Mouse (Mus musculus): Measurements from ENCODE around the gene Prss28.

- TF ChIP-seq CTCF (IDR thresholded peaks at IDR 0.05; ENCODE audit: borderline replicate concordance, extremely low read depth, insufficient read depth, insufficient read length) (no peak), POLR2A (IDR thresholded peaks at IDR 0.05; ENCODE audit: borderline replicate concordance, extremely low read depth, insufficient read depth, insufficient read length, poor library complexity, severe bottlenecking) (no peak)
Measured at GRCm38 (mm10) chr17:25274571-25275346, 33.7 kb upstream of the Prss28 start, which contains the start of gene Ube2i.

Data from brain, embryonic 14.5 days (tissue).